Mouse (Mus musculus) left cerebral cortex, adult 2 months (tissue): ENCODE results near the gene Ap2m1. TPM values are rescaled to one million over a fixed set of nuclear protein-coding genes. Genes with fewer than 3 reads are reported as not detected.

Source experiments
- DNase-seq, 2 experiments: peaks; one replicate each; pipeline ENCODE4 v3.0.0; 2021 to 2022; ENCODE audit warnings: low spot score in 2 of 2, mixed read lengths in 1 of 2; ENCODE audit errors: extremely low spot score in 1 of 2
- H3K27ac ChIP-seq: fragments of 200-600 bp; 2 replicates; pipeline ENCODE4 v1.8.1; 2022
- H3K4me3 ChIP-seq: fragments of 200-600 bp; 2 replicates; pipeline ENCODE4 v1.8.1; 2022
- CTCF ChIP-seq: fragments of 200-600 bp; IDR thresholded peaks from 2 replicates; pipeline ENCODE4 v1.8.1; 2022; ENCODE audit warnings: antibody characterized with exemption, mild to moderate bottlenecking, moderate library complexity
- intact Hi-C: fragments of 180-260 bp; cut with DNase I; formaldehyde crosslinking; loops from one replicate; pipeline ENCODE4 v1.15.1; 2025
- total RNA-seq, 2 experiments: library from RNA; stranded (reverse); gene quantifications; 2 replicates each; pipeline ENCODE4 v1.2.3; 2021

The Ap2m1 gene
- total RNA-seq, 2 experiments from 2014 or later = 804 to 827 TPM

GRCm38 (mm10) chr16:20549161-20549560 is 13.9 kb downstream of the Ap2m1 start:
- intact Hi-C loops = loop anchor here (2.0 to 5.0 kb wide), 2 partner anchors 32 to 63 kb away; partner anchors contain the start of genes Alg3, Dvl3, Eef1akmt4 and Gm49333
- peak overlapping the region; percentile 85; the same call in 1 of the 2 replicates for H3K27ac ChIP-seq
- no peak for DNase-seq
- peak overlapping the region; percentile 81 for H3K4me3 ChIP-seq
- no peak for TF ChIP-seq CTCF

- Histone ChIP-seq H3K27ac (no peak overlapping the region), H3K4me3 (no peak overlapping the region)
- no peak for DNase-seq
- intact Hi-C loops = no loop called here
- TF ChIP-seq CTCF = no peak
These were observed 16.4 kb downstream of the Ap2m1 start for GRCm38 (mm10) chr16:20551691-20552090.

- intact Hi-C loops = no loop called here
- no peak for TF ChIP-seq CTCF
- Histone ChIP-seq H3K4me3 (no peak overlapping the region), H3K27ac (no peak overlapping the region)
- DNase-seq = no peak
These were observed 17.3 kb downstream of the Ap2m1 start for GRCm38 (mm10) chr16:20552594-20552993.

GRCm38 (mm10) chr16:20555000-20555399 is 19.7 kb downstream of the Ap2m1 start:
- H3K27ac ChIP-seq = no peak overlapping the region
- no peak for TF ChIP-seq CTCF
- no peak for DNase-seq
- intact Hi-C loops = no loop called here
- no peak overlapping the region for H3K4me3 ChIP-seq

GRCm38 (mm10) chr16:20557381-20557780 is 22.1 kb downstream of the Ap2m1 start:
- DNase-seq = no peak
- intact Hi-C loops = no loop called here
- TF ChIP-seq CTCF = no peak

GRCm38 (mm10) chr16:20565075-20565474 is 29.8 kb downstream of the Ap2m1 start:
- no peak for TF ChIP-seq CTCF
- H3K27ac ChIP-seq = no peak overlapping the region
- intact Hi-C loops = no loop called here

More at GRCm38 (mm10) chr16:20557381-20557780, 22.1 kb downstream of the Ap2m1 start:
- Histone ChIP-seq H3K27ac (no peak overlapping the region), H3K4me3 (no peak overlapping the region)

GRCm38 (mm10) chr16:20589366-20589938 is 54.2 kb downstream of the Ap2m1 start, which contains the start of gene Vwa5b2:
TSS of gene Vwa5b2 (plus strand) at chr16:20589471.
- intact Hi-C loops = loop anchor here (10.0 kb wide), 1 partner anchor 55 kb away; no protein-coding TSS in a partner anchor
- no peak for TF ChIP-seq CTCF
- H3K27ac ChIP-seq = peak within 1 kb of the TSS; percentile 88
- peak within 1 kb of the TSS; percentile 64 for H3K4me3 ChIP-seq
- DNase-seq = peak in 1 of 2 experiments; percentile 49

More at GRCm38 (mm10) chr16:20565075-20565474, 29.8 kb downstream of the Ap2m1 start:
- H3K4me3 ChIP-seq = no peak overlapping the region
- no peak for DNase-seq

- intact Hi-C loops = loop anchor here (10.0 kb wide), 1 partner anchor 55 kb away; no protein-coding TSS in a partner anchor
- TF ChIP-seq CTCF = no peak
- Histone ChIP-seq H3K27ac (peak overlapping the region; percentile 88), H3K4me3 (peak overlapping the region; percentile 64)
- DNase-seq = peak; percentile 57 to 75
These were observed 54.8 kb downstream of the Ap2m1 start for GRCm38 (mm10) chr16:20589939-20590679.

- Histone ChIP-seq H3K27ac (peak overlapping the region; percentile 88; the same call in 1 of the 2 replicates), H3K4me3 (peak overlapping the region; percentile 64)
- intact Hi-C loops = no loop called here
- no peak for DNase-seq
- no peak for TF ChIP-seq CTCF
These were observed 55.4 kb downstream of the Ap2m1 start for GRCm38 (mm10) chr16:20590680-20591038.

- no peak for TF ChIP-seq CTCF
- Histone ChIP-seq H3K27ac (no peak overlapping the region), H3K4me3 (peak overlapping the region; percentile 64)
- intact Hi-C loops = no loop called here
- DNase-seq = no peak
These were observed 55.9 kb downstream of the Ap2m1 start for GRCm38 (mm10) chr16:20591076-20591705.

Other genes starting within 250 kb of the Ap2m1 start
- gene Parl, start 233.1 kb upstream of the Ap2m1 start, total RNA-seq = 10 to 100 TPM; 53.2 to 59.2 TPM
- not detected for gene Cyp2ab1, start 210.1 kb upstream of the Ap2m1 start, total RNA-seq
- gene Abcc5, start 109.1 kb upstream of the Ap2m1 start, total RNA-seq = 100 to 1,000 TPM; 251 to 270 TPM
- 10 to 100 TPM; 59.2 to 59.6 TPM for gene Eif2b5, start 36.7 kb upstream of the Ap2m1 start, total RNA-seq
- gene Dvl3, start 18.5 kb upstream of the Ap2m1 start, total RNA-seq = 10 to 100 TPM; 64.7 to 70.1 TPM
- 100 to 1,000 TPM; 102 to 109 TPM for gene Abcf3, start 13.1 kb downstream of the Ap2m1 start, total RNA-seq
- gene Vwa5b2, start 54.0 kb downstream of the Ap2m1 start, total RNA-seq = 10 to 100 TPM; 63.4 to 68.3 TPM
- 1 to 10 TPM; 1.8 to 2.4 TPM for gene Eef1akmt4, start 76.1 kb downstream of the Ap2m1 start, total RNA-seq
- under 1 TPM in 1 of 2 experiments, not detected in 1; 0.33 TPM for gene Gm49333, start 76.1 kb downstream of the Ap2m1 start, total RNA-seq
- gene Alg3, start 76.3 kb downstream of the Ap2m1 start, total RNA-seq = 10 to 100 TPM; 11.8 to 12.2 TPM
- 100 to 1,000 TPM; 178 to 192 TPM for gene Camk2n2, start 85.8 kb downstream of the Ap2m1 start, total RNA-seq
- 10 to 100 TPM; 24.7 to 28.9 TPM for gene Ece2, start 94.3 kb downstream of the Ap2m1 start, total RNA-seq
- 100 to 1,000 TPM; 218 to 233 TPM for gene Psmd2, start 116.2 kb downstream of the Ap2m1 start, total RNA-seq
- 100 to 1,000 TPM; 278 to 283 TPM for gene Eif4g1, start 132.8 kb downstream of the Ap2m1 start, total RNA-seq
- gene Fam131a, start 157.8 kb downstream of the Ap2m1 start, total RNA-seq = 100 to 1,000 TPM; 320 to 343 TPM
- 10 to 100 TPM; 22.5 to 28.6 TPM for gene Polr2h, start 182.2 kb downstream of the Ap2m1 start, total RNA-seq
- 10 to 100 TPM; 74.8 to 79.3 TPM for gene Clcn2, start 182.3 kb downstream of the Ap2m1 start, total RNA-seq
- gene Chrd, start 197.6 kb downstream of the Ap2m1 start, total RNA-seq = 10 to 100 TPM; 50.5 to 56.3 TPM
- 1 to 10 TPM; 7.5 to 8.7 TPM for gene Thpo, start 199.0 kb downstream of the Ap2m1 start, total RNA-seq